Mouse (Mus musculus) CD4-positive, CD25-positive, alpha-beta regulatory T cell, adult 4 months (primary cell): Measurements from ENCODE around the gene Rfx8. TPM values are rescaled to one million over a fixed set of nuclear protein-coding genes. Genes with fewer than 3 reads are reported as not detected.

Source experiments
- ATAC-seq: one replicate; pipeline ENCODE4 v1.8.0; 2017
- polyA plus RNA-seq, 2 experiments: library from polyadenylated mRNA; unstranded; fragments of 100-300 nt; shearing (Covaris generic); gene quantifications; one replicate each; pipeline ENCODE4 v1.2.1; 2017

Rfx8 gene
- not detected for polyA plus RNA-seq

DNA sequence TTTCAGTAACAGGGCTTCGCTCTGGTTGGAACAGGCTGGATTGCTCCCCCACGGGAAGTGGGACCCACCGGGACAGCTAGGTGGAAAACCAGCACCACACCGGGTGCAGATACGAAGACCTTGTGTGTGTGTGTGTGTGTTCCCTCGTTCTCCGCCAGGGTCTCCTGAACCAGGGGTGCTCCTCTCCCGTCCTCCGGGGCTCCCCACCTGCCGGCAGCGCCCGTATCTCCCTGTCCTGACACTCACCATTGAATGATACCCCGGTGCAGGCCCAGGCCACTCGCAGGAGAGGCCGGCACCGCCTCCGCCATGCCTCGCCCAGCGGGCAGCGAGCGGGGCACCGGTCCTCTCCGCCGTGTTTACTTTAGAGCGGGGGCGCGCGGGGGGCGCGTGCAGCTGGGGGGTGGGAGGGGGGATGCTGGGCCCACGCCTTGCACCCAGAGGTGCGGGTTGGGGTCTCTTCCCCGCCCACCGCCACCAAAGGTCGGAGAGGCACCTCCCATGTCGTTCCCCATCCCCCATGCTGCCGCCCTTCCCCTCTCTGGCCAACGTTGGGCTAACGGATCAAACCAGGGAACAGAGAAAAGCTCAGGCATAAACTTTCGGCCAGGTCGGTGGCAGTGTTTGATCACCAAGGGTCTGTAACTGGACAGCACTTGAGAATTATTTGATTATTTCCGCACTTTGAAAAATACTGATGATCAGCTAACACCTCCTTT, at the start of gene Rfx8:
TSS of gene Rfx8 (minus strand) at position 366 of the 719 bp plus-strand sequence.
- ATAC-seq = no peak

GRCm38 (mm10) chr1:39770436-39770835, 49.6 kb upstream of the Rfx8 start:
- ATAC-seq = no peak

- no peak for ATAC-seq
These were observed 47.2 kb upstream of the Rfx8 start for GRCm38 (mm10) chr1:39768017-39768416.

DNA sequence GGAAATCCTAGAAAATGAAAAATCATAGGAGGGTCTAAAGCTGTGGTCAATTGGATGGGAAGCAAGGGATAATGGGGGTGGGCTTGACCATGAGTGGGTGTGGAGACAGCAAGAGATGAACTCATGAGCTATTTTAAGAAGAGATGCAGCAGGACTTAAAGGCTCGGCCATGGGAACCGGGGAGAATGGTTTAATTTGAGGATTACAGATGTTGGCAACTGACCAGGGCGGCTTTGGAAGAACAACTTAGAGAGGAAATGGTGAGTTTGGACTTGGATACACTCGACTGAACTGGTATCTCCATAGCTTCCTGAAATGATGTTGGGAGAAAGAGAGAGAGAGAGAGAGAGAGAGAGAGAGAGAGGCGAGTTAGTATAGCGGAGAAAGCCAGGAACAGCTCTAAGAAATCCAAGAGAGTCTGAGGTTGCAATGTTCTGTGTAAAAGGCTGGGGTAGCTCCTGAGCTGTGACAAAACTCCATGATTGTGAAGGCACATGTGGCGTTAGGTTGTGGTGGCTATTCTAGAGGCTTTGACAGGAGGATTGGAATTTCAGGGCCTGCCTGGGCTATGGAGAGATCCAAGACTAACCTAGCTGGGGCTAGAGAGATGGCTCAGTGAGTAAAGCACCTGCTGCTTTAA, 45.2 kb upstream of the Rfx8 start:
- no peak for ATAC-seq

DNA sequence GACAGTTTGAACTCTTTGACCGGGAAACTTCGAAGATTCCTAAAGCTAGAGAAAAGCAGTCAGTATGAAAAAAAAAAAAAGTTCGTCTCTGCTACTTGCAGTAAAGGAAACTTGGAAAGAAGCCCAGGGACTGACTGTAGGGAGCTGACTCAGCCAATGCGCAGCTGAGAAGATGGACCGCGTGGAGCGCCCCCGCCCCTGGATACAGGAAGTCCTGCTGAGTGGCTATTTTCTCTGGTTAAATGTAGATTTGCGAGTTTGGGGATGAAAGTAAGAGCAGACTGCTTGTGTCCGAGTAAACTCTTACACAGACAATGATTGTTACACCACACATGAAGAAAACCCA, 41.2 kb upstream of the Rfx8 start:
- peak; percentile 61 for ATAC-seq

- peak; percentile 75 for ATAC-seq
These were observed 40.6 kb upstream of the Rfx8 start for GRCm38 (mm10) chr1:39761211-39762024.

DNA sequence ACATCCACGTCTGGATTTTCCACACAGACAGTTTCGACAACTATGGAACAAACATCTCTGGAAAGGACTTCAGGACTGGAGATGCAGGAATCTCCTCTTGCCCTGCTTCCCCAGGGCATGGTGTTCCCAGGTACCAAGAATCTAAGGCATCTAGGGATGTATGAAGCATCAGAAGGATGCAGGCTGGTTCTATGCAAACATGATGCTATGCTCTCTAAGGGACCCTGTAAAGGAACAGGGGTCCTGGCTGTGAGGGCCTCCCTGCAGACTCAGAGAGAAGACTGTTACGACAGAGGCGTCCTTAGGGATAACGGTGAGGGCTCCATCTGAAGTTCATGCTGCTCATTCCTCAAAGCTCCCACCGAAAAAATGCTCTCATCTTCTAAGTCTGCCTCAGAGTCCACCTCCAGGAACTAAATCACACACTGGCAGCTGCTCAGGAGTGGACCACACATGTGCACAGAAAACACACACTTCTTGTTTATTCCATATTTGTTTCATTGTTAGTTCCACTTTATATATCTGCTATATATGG, 39.5 kb upstream of the Rfx8 start:
- no peak for ATAC-seq

DNA sequence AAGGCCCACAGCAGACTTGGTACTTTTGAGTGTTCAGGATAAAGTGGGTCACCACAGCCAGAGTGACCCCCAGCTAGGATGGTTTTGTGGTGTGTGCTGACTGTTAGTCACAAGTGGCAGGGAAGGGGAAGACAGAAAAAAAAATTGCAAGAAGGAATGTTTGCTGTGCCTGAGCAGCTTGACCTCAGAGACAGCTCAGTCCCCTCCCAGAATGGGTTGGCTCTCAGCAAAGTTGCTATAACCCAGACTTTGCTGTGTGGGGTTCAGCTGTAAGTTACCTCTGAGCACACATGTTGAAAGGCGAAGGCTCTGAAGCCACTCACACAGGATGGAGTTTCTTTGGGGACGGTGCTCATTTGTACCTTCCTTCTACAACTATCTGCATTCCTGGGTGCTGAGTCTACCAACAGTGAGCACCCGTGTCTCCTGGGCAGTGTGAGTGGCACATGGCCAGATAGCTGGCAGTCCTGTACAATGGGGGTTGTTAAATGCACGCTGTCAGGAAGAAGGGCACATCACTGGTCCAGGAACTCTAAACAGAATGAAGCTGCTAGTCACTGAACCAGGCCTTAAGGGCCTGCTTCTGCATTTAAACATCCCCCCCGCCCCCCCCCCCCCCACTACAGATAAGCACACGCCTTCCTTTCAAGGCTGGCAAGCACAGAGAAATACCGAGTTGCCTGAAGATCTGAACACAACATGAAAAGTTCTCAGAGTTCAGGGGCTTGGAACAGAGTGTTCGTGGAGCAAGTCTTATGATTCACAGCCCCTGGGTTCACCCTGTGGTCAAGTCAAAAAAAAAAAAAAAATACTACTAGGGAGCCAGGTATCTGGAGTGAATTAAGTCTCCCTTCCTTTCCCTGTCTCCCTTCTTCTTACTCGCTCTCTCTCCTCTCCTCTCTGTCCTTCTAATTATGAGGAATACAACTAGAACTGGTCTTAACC, 38.7 kb upstream of the Rfx8 start:
- ATAC-seq = no peak

GRCm38 (mm10) chr1:39758244-39758643, 37.4 kb upstream of the Rfx8 start:
- no peak for ATAC-seq

GRCm38 (mm10) chr1:39756952-39757351, 36.2 kb upstream of the Rfx8 start:
- ATAC-seq = no peak

GRCm38 (mm10) chr1:39754224-39754957, 33.6 kb upstream of the Rfx8 start:
- ATAC-seq = no peak

GRCm38 (mm10) chr1:39751537-39751936, 30.7 kb upstream of the Rfx8 start:
- ATAC-seq = no peak

DNA sequence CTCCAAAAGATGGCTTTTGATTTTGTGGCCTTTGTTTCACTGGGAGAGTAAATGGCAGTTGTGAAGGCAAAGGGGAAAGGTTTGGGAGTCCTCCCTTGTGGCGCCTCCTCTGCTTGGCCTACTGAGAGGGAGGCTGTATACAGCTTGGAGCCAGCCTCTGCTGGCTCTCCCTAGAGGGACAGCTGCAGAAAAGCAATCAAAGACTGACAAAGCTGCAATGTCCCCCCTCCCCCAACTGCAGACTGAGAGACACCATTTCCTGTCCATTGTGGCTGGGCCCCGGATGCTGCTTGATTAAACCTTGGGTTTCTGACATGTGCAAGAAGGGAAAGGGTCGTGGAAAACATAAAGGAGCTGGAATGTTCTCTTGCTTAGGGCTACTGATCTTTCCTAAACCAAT, 28.9 kb upstream of the Rfx8 start:
- ATAC-seq = peak; percentile 91

DNA sequence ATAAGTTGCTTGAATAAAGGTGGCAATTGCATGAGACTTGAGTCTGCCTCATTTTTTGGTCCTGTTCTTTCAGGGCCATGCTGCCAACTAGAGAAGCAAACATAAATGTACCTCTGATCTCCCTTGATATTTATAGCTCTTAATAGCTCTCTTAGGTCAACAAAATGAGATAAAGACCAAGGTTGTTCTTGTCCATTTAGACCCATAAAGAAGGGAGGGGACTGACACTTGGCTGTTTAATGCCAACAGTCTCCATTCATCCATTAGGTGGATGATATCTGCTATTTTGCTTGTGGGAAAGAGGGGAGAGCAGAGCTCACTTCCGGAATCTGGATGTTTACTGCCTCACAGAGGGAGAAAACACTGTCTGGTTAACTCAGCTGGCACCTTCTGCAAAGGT, 28.4 kb upstream of the Rfx8 start:
- peak; percentile 26 for ATAC-seq

GRCm38 (mm10) chr1:39748666-39749065, 27.9 kb upstream of the Rfx8 start:
- ATAC-seq = no peak

DNA sequence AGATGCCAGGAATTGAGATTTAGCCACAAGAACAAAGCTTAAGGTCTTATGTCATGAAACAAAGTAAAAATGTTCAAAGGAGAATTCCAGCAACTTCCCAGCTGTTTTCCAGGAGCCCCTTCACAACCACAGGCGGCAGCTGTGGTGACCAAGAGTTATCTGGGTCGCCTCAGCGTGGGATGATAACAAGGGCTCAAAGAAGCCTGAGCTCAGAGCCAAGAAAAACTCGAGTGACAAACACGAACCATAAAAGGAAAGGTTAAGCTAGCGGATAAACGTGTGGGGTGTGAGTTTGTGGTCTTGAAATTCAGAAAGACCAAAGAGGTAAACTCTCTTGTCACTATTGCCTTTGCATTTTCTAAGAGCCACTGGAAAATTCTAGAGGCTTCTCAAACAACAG, 25.7 kb upstream of the Rfx8 start:
- no peak for ATAC-seq

DNA sequence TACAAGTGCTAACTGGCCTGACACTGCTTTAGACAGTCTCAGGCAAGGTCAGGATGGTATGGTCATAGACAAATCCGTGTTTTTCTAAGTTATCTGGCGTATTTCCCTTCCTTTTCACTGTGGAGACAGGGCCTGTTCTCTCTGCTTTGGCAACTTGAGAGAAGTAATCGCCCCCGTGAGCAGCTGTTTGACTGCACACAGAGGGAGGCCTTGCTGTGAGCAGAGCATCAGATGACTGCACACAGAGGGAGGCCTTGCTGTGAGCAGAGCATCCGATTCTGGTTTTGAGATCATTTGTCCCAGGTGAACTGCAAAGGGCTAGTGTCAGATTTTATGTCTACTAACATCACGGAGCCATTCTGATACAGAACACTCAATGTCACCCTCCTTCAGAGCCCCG, 20.2 kb upstream of the Rfx8 start:
- ATAC-seq = no peak

GRCm38 (mm10) chr1:39740002-39740401, 19.2 kb upstream of the Rfx8 start:
- no peak for ATAC-seq

- no peak for ATAC-seq
These were observed 15.3 kb upstream of the Rfx8 start for GRCm38 (mm10) chr1:39735927-39736604.

GRCm38 (mm10) chr1:39735493-39735892, 14.7 kb upstream of the Rfx8 start:
- no peak for ATAC-seq

GRCm38 (mm10) chr1:39734881-39735280, 14.1 kb upstream of the Rfx8 start:
- peak; percentile 64 for ATAC-seq
